In the genomic region with DNA sequence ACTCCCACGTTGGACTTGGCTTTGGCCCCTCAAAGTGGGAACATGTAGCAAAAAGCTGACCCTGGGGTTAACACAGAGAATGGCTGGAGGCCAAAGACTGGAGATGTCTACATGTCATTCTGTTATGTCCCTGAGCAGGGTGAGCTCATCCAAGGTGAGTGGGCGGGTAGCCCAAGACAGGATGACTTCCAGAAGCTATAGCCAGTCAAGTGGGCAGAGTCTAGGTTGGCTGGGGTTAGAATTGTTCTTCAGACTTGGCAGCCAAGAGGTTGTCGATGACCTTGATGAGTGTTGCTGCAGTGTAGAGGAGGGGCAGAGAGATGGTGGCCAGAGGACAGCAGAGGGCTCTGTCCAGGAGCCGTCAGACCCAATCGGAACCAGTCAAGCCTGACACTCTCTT, we compare ENCODE assay signal across 24 mouse cellular contexts. TPM values are rescaled to one million over a fixed set of nuclear protein-coding genes. Genes with fewer than 3 reads are reported as not detected.
A peak's percentile ranks its signal among the peaks of the same experiment; 100 is the strongest.
DNase-seq lines count a peak whose midpoint lies in the region; ATAC-seq and TF ChIP-seq lines count a peak whose summit lies in the region.
"Had no signal": no experiment of that assay in that cellular context is flagged by ENCODE, and none has a peak within 500 bp of the region (broad histone marks: within the 10 kb centered on the region; RNA-seq: fewer than 3 reads in every experiment).

No protein-coding gene starts in this region.

- H3K36me3 ChIP-seq in kidney, postnatal 0 days (ENCODE audit: insufficient read depth, low read length): no peaks in the 10 kb centered on the region
- H3K36me3 ChIP-seq: G1E; heart, embryonic 13.5 days; intestine, embryonic 15.5 days; liver, embryonic 15.5 days; midbrain, embryonic 15.5 days had no signal

- ATAC-seq in kidney, postnatal 0 days (replicated peaks; ENCODE audit: low FRiP score, low read depth): 0 out of 2 replicates have a peak, but pooled peaks have one; percentile 10
- no peak for ATAC-seq in CD4-positive, CD25-positive, alpha-beta regulatory T cell, adult 4 months
- ATAC-seq: forebrain, embryonic 13.5 days; hindbrain, postnatal 0 days; intestine, embryonic 15.5 days; midbrain, embryonic 15.5 days; Patski had no signal

- no peak overlapping the region for H3K4me2 ChIP-seq in kidney, postnatal 0 days (ENCODE audit: low read length)
- H3K4me2 ChIP-seq: forebrain, embryonic 13.5 days; heart, embryonic 13.5 days; hindbrain, embryonic 12.5 days; intestine, embryonic 15.5 days; liver, embryonic 15.5 days; lung, embryonic 14.5 days; midbrain, embryonic 15.5 days; neural tube, embryonic 12.5 days had no signal

- no peak overlapping the region for H3K27ac ChIP-seq in kidney, postnatal 0 days
- H3K27ac ChIP-seq: forebrain, embryonic 13.5 days; heart, embryonic 13.5 days; hindbrain, embryonic 12.5 days; hindbrain, postnatal 0 days; intestine, embryonic 15.5 days; liver, embryonic 15.5 days; midbrain, embryonic 10.5 days; midbrain, embryonic 15.5 days; neural tube, embryonic 12.5 days had no signal

- H3K9me3 ChIP-seq in kidney, postnatal 0 days (replicated peaks; ENCODE audit: low read length): no peaks in the 10 kb centered on the region
- H3K9me3 ChIP-seq: forebrain, embryonic 13.5 days; G1E; heart, embryonic 13.5 days; hindbrain, embryonic 12.5 days; intestine, embryonic 15.5 days; liver, embryonic 15.5 days; midbrain, embryonic 10.5 days; midbrain, embryonic 15.5 days; neural tube, embryonic 12.5 days had no signal

- H3K27me3 ChIP-seq in kidney, postnatal 0 days (ENCODE audit: insufficient read depth, low read length): no peaks in the 10 kb centered on the region
- H3K27me3 ChIP-seq: forebrain, embryonic 13.5 days; hindbrain, embryonic 12.5 days; intestine, embryonic 15.5 days; liver, embryonic 15.5 days; midbrain, embryonic 15.5 days; neural tube, embryonic 12.5 days had no signal

- H3K4me1 ChIP-seq in kidney, postnatal 0 days (replicated peaks; ENCODE audit: insufficient read depth, low read length): no peaks in the 10 kb centered on the region
- H3K4me1 ChIP-seq: heart, embryonic 13.5 days; intestine, embryonic 15.5 days; liver, embryonic 15.5 days had no signal

- H3K4me3 ChIP-seq in kidney, postnatal 0 days (replicated peaks; ENCODE audit: low read depth, low read length): no peak overlapping the region
- H3K4me3 ChIP-seq: forebrain, embryonic 13.5 days; heart, embryonic 13.5 days; hindbrain, embryonic 12.5 days; intestine, embryonic 15.5 days; liver, embryonic 15.5 days; midbrain, embryonic 10.5 days; midbrain, embryonic 15.5 days; neural tube, embryonic 12.5 days had no signal

- TF ChIP-seq CTCF in kidney, postnatal 0 days (IDR thresholded peaks at IDR 0.05; ENCODE audit: low read depth): no peak

- WGBS in kidney, postnatal 0 days: 89% methylated on average over 5 of the region's 5 CpGs

- peak; percentile 42 to 49 for DNase-seq in cerebellum, postnatal 10 days
- no peak for DNase-seq in cerebellum, postnatal 36 days
- DNase-seq in kidney, postnatal 0 days (ENCODE audit: low spot score): no peak
- DNase-seq in kidney, postnatal 4 days: no peak
- DNase-seq in adrenal gland, postnatal 10 days: peak; percentile 73
- DNase-seq in heart, postnatal 4 days: peak; percentile 18
- no peak for DNase-seq in frontal cortex, adult 2 months (ENCODE audit: extremely low spot score in 1 of 2, low spot score in 1 of 2)
- DNase-seq: gastrocnemius, postnatal 25 days; kidney, adult 2 months; liver; lung, embryonic 14.5 days; lung, postnatal 14 days had no signal

- no peak overlapping the region for H3K9ac ChIP-seq in kidney, postnatal 0 days (ENCODE audit: low read depth, low read length)
- H3K9ac ChIP-seq: forebrain, embryonic 13.5 days; heart, embryonic 13.5 days; hindbrain, embryonic 12.5 days; intestine, embryonic 15.5 days; liver, embryonic 15.5 days; lung, embryonic 14.5 days; midbrain, embryonic 15.5 days; neural tube, embryonic 12.5 days had no signal

RNA-seq across cellular contexts. Expression of a gene that starts 18.9 kb away (rescaled TPM):
- polyA plus RNA-seq in kidney, postnatal 0 days (2015; fragmentation: Nextera tagmentation; extraction: Ambion mirVana): 1.2 TPM in 2 replicates
- total RNA-seq in adrenal gland, postnatal 10 days (2021): 10 to 100 TPM; 28.8 to 37.0 TPM
- total RNA-seq in heart, postnatal 4 days (2021): 10 to 100 TPM in 1 of 2 experiments, 1 to 10 TPM in 1; 8.6 to 11.9 TPM
- not detected for polyA plus RNA-seq in CD4-positive, CD25-positive, alpha-beta regulatory T cell, adult 4 months (2017; shearing (Covaris generic))
- 119 and 133 TPM in 2 replicates for polyA plus RNA-seq in frontal cortex, adult 2 months (2012; rRNA removed)
- polyA plus RNA-seq: G1E had no signal

Comparison
In these comparisons a context has a peak if more than half of its experiments do, and no peak if none do; other contexts are left out.
1. DNase-seq: peak in cerebellum, postnatal 10 days (2 of 2), adrenal gland, postnatal 10 days (single experiment) and heart, postnatal 4 days (single experiment); none in cerebellum, postnatal 36 days (0 of 2), kidney, postnatal 0 days (single experiment), kidney, postnatal 4 days (0 of 2) and frontal cortex, adult 2 months (0 of 2).
2. RNA of a gene that starts 18.9 kb away (polyA plus RNA-seq): 119 to 133 TPM in frontal cortex, adult 2 months; 1.2 TPM in kidney, postnatal 0 days and not detected in CD4-positive, CD25-positive, alpha-beta regulatory T cell, adult 4 months; every median in the first group is over 10 times any median in the second.